Mouse (Mus musculus) limb, embryonic 15.5 days (tissue): ENCODE results near the gene Trim71. TPM values are rescaled to one million over a fixed set of nuclear protein-coding genes. Genes with fewer than 3 reads are reported as not detected.

Experiments used
- ATAC-seq: fragments of 200-750 bp; cut with Nextera tagmentation; 2 replicates; pipeline ENCODE4 v1.8.0; 2017; ENCODE audit warnings: low read depth, moderate TSS enrichment; ENCODE audit not compliant: insufficient number of reproducible peaks, low FRiP score, low TSS enrichment
- H3K27ac ChIP-seq: fragments of 300-500 bp; sonication (generic); 2 replicates; pipeline ENCODE4 v1.5.1; 2015; ENCODE audit warnings: moderate library complexity, mild to moderate bottlenecking, inconsistent platforms
- H3K27me3 ChIP-seq: fragments of 300-500 bp; sonication (generic); 2 replicates; pipeline ENCODE4 v1.6.1; 2015; ENCODE audit warnings: inconsistent platforms
- H3K36me3 ChIP-seq: fragments of 300-500 bp; sonication (generic); 2 replicates; pipeline ENCODE4 v1.6.1; 2015; ENCODE audit warnings: inconsistent platforms
- H3K4me1 ChIP-seq: fragments of 300-500 bp; sonication (generic); 2 replicates; pipeline ENCODE4 v1.6.1; 2015; ENCODE audit warnings: inconsistent platforms
- H3K4me2 ChIP-seq: fragments of 300-500 bp; sonication (generic); 2 replicates; pipeline ENCODE4 v1.6.1; 2015; ENCODE audit warnings: mild to moderate bottlenecking, inconsistent platforms
- H3K4me3 ChIP-seq: fragments of 300-500 bp; sonication (generic); 2 replicates; pipeline ENCODE4 v1.5.1; 2015; ENCODE audit warnings: mild to moderate bottlenecking, inconsistent platforms
- H3K9ac ChIP-seq: fragments of 300-500 bp; sonication (generic); 2 replicates; pipeline ENCODE4 v1.6.1; 2015; ENCODE audit warnings: inconsistent platforms
- H3K9me3 ChIP-seq: fragments of 300-500 bp; sonication (generic); 2 replicates; pipeline ENCODE4 v1.6.1; 2016; ENCODE audit warnings: inconsistent platforms
- WGBS: fragments of 180-500 bp; shearing (Covaris S2); methylation state at CpG from one replicate; pipeline ENCODE4 v1.1.7; 2015; 5-methylcytosine and 5-hydroxymethylcytosine counted together
- polyA plus RNA-seq: library from polyadenylated mRNA; unstranded; fragments of >200 nt; fragmentation: Nextera tagmentation; extraction: Ambion mirVana; gene quantifications from 2 replicates; pipeline ENCODE4 v1.2.1, GENCODE M21; 2015

Gene Trim71
- polyA plus RNA-seq, 1 experiment from 2014 or later, result 0.24 TPM

- peaks cover 15% of the 10 kb centered on the region; the same call in 1 of the 2 replicates for H3K4me1 ChIP-seq
- no peak overlapping the region for H3K27ac ChIP-seq
- 39% methylated on average over 2 of the region's 2 CpGs for WGBS
- H3K9ac ChIP-seq, result no peak overlapping the region
- no peaks in the 10 kb centered on the region for H3K36me3 ChIP-seq
- no peaks in the 10 kb centered on the region for H3K9me3 ChIP-seq
- no peak overlapping the region for H3K4me3 ChIP-seq
- H3K4me2 ChIP-seq, result no peak overlapping the region
- no peak for ATAC-seq
- H3K27me3 ChIP-seq, result no peaks in the 10 kb centered on the region
Measured at GRCm38 (mm10) chr9:114536628-114537027, 27.5 kb downstream of the Trim71 start.

GRCm38 (mm10) chr9:114534747-114535517 is 29.2 kb downstream of the Trim71 start:
- H3K4me2 ChIP-seq, result no peak overlapping the region
- WGBS, result 78% methylated on average over 9 of the region's 9 CpGs
- no peak overlapping the region for H3K27ac ChIP-seq
- ATAC-seq, result no peak
- H3K9ac ChIP-seq, result no peak overlapping the region
- no peaks in the 10 kb centered on the region for H3K9me3 ChIP-seq
- no peaks in the 10 kb centered on the region for H3K36me3 ChIP-seq
- peaks cover 16% of the 10 kb centered on the region for H3K4me1 ChIP-seq
- H3K4me3 ChIP-seq, result no peak overlapping the region
- no peaks in the 10 kb centered on the region for H3K27me3 ChIP-seq

GRCm38 (mm10) chr9:114533848-114534247 is 30.3 kb downstream of the Trim71 start:
- Histone ChIP-seq H3K27ac (no peak overlapping the region), H3K9me3 (no peaks in the 10 kb centered on the region), H3K4me2 (no peak overlapping the region), H3K4me3 (no peak overlapping the region), H3K36me3 (no peaks in the 10 kb centered on the region), H3K4me1 (peaks cover 17% of the 10 kb centered on the region), H3K9ac (no peak overlapping the region), H3K27me3 (no peaks in the 10 kb centered on the region)
- ATAC-seq, result peak; percentile 33; the same call in 1 of the 2 replicates
- WGBS, result 76% methylated on average over 4 of the region's 4 CpGs

GRCm38 (mm10) chr9:114531276-114531675 is 32.9 kb downstream of the Trim71 start:
- H3K27me3 ChIP-seq, result no peaks in the 10 kb centered on the region
- no peaks in the 10 kb centered on the region for H3K36me3 ChIP-seq
- 23% methylated on average over 11 of the region's 11 CpGs for WGBS
- H3K27ac ChIP-seq, result no peak overlapping the region
- no peaks in the 10 kb centered on the region for H3K9me3 ChIP-seq
- H3K4me2 ChIP-seq, result no peak overlapping the region
- H3K4me3 ChIP-seq, result no peak overlapping the region
- H3K9ac ChIP-seq, result no peak overlapping the region
- ATAC-seq, result no peak
- peaks cover 22% of the 10 kb centered on the region for H3K4me1 ChIP-seq

GRCm38 (mm10) chr9:114528680-114529048 is 35.5 kb downstream of the Trim71 start:
- Histone ChIP-seq H3K9me3 (no peaks in the 10 kb centered on the region), H3K4me3 (no peak overlapping the region), H3K4me2 (no peak overlapping the region), H3K36me3 (no peaks in the 10 kb centered on the region), H3K9ac (no peak overlapping the region), H3K27ac (no peak overlapping the region), H3K4me1 (peaks cover 28% of the 10 kb centered on the region), H3K27me3 (no peaks in the 10 kb centered on the region)
- 27% methylated on average over 9 of the region's 9 CpGs for WGBS
- ATAC-seq, result no peak

GRCm38 (mm10) chr9:114527992-114528679 is 36.0 kb downstream of the Trim71 start:
- H3K4me1 ChIP-seq, result peaks cover 28% of the 10 kb centered on the region
- no peaks in the 10 kb centered on the region for H3K9me3 ChIP-seq
- WGBS, result 18% methylated on average over 17 of the region's 17 CpGs
- no peak overlapping the region for H3K9ac ChIP-seq
- H3K36me3 ChIP-seq, result no peaks in the 10 kb centered on the region
- H3K4me2 ChIP-seq, result no peak overlapping the region
- H3K27me3 ChIP-seq, result no peaks in the 10 kb centered on the region
- H3K27ac ChIP-seq, result 0 out of 2 replicates have a peak overlapping the region, but pooled peaks have one; percentile 38
- H3K4me3 ChIP-seq, result no peak overlapping the region
- peak; percentile 27; the same call in 1 of the 2 replicates for ATAC-seq

GRCm38 (mm10) chr9:114527085-114527484 is 37.1 kb downstream of the Trim71 start:
- H3K36me3 ChIP-seq, result no peaks in the 10 kb centered on the region
- no peak overlapping the region for H3K9ac ChIP-seq
- ATAC-seq, result no peak
- H3K27ac ChIP-seq, result 0 out of 2 replicates have a peak overlapping the region, but pooled peaks have one; percentile 1
- peaks cover 28% of the 10 kb centered on the region for H3K4me1 ChIP-seq
- H3K4me3 ChIP-seq, result peak overlapping the region; percentile 11; the same call in 1 of the 2 replicates
- no peaks in the 10 kb centered on the region for H3K9me3 ChIP-seq
- WGBS, result 9% methylated on average over 16 of the region's 16 CpGs
- H3K4me2 ChIP-seq, result peak overlapping the region; percentile 32
- H3K27me3 ChIP-seq, result no peaks in the 10 kb centered on the region

GRCm38 (mm10) chr9:114526581-114526980 is 37.6 kb downstream of the Trim71 start:
- 8% methylated on average over 6 of the region's 8 CpGs for WGBS
- Histone ChIP-seq H3K4me3 (no peak overlapping the region), H3K4me2 (peak overlapping the region; percentile 32), H3K9ac (no peak overlapping the region), H3K27ac (0 out of 2 replicates have a peak overlapping the region, but pooled peaks have one; percentile 1), H3K9me3 (no peaks in the 10 kb centered on the region), H3K27me3 (no peaks in the 10 kb centered on the region), H3K4me1 (peaks cover 28% of the 10 kb centered on the region), H3K36me3 (no peaks in the 10 kb centered on the region)
- ATAC-seq, result no peak

GRCm38 (mm10) chr9:114525891-114526290 is 38.3 kb downstream of the Trim71 start:
- H3K36me3 ChIP-seq, result no peaks in the 10 kb centered on the region
- no peaks in the 10 kb centered on the region for H3K27me3 ChIP-seq
- H3K4me3 ChIP-seq, result no peak overlapping the region
- H3K4me2 ChIP-seq, result no peak overlapping the region
- H3K4me1 ChIP-seq, result peaks cover 26% of the 10 kb centered on the region
- H3K27ac ChIP-seq, result no peak overlapping the region
- WGBS, result 13% methylated on average over 8 of the region's 8 CpGs
- no peak for ATAC-seq
- H3K9ac ChIP-seq, result no peak overlapping the region
- no peaks in the 10 kb centered on the region for H3K9me3 ChIP-seq

GRCm38 (mm10) chr9:114525073-114525633 is 39.0 kb downstream of the Trim71 start:
- 89% methylated on average over 14 of the region's 15 CpGs for WGBS
- H3K4me1 ChIP-seq, result peaks cover 24% of the 10 kb centered on the region
- H3K9ac ChIP-seq, result no peak overlapping the region
- no peak overlapping the region for H3K4me3 ChIP-seq
- ATAC-seq, result no peak
- no peaks in the 10 kb centered on the region for H3K36me3 ChIP-seq
- H3K9me3 ChIP-seq, result no peaks in the 10 kb centered on the region
- H3K4me2 ChIP-seq, result no peak overlapping the region
- H3K27ac ChIP-seq, result no peak overlapping the region
- H3K27me3 ChIP-seq, result no peaks in the 10 kb centered on the region

GRCm38 (mm10) chr9:114522501-114522900 is 41.7 kb downstream of the Trim71 start:
- Histone ChIP-seq H3K9me3 (no peaks in the 10 kb centered on the region), H3K4me1 (peaks cover 17% of the 10 kb centered on the region), H3K27ac (no peak overlapping the region), H3K36me3 (no peaks in the 10 kb centered on the region), H3K9ac (no peak overlapping the region), H3K4me2 (no peak overlapping the region), H3K4me3 (no peak overlapping the region), H3K27me3 (no peaks in the 10 kb centered on the region)
- no peak for ATAC-seq
- WGBS, result 88% methylated on average over 9 of the region's 9 CpGs

- no peak overlapping the region for H3K27ac ChIP-seq
- H3K4me1 ChIP-seq, result peaks cover 14% of the 10 kb centered on the region
- 54% methylated on average over 5 of the region's 5 CpGs for WGBS
- no peak overlapping the region for H3K4me2 ChIP-seq
- no peaks in the 10 kb centered on the region for H3K9me3 ChIP-seq
- no peaks in the 10 kb centered on the region for H3K36me3 ChIP-seq
- H3K4me3 ChIP-seq, result no peak overlapping the region
- H3K27me3 ChIP-seq, result no peaks in the 10 kb centered on the region
- H3K9ac ChIP-seq, result no peak overlapping the region
- ATAC-seq, result no peak
Measured at GRCm38 (mm10) chr9:114522041-114522440, 42.1 kb downstream of the Trim71 start.
